Mouse (Mus musculus): ENCODE data around the gene Hoxc9.

- TF ChIP-seq CTCF (conservative IDR thresholded peaks at IDR 0.05; ENCODE audit: low read length) (no peak), NANOG (IDR thresholded peaks at IDR 0.05; ENCODE audit: borderline replicate concordance, low read length) (no peak)
These were observed 14.5 kb upstream of the Hoxc9 start for GRCm38 (mm10) chr15:102961728-102962127.

Measured in E14TG2a.4 (cell line).